Mouse (Mus musculus): Measurements from ENCODE around the gene Prpf38b.
"Not testable (repeated sequence)": the region's sequence is repeated elsewhere in the genome, so short reads cannot be mapped to it uniquely, and the experiment has no call there.

Prpf38b gene

DNA sequence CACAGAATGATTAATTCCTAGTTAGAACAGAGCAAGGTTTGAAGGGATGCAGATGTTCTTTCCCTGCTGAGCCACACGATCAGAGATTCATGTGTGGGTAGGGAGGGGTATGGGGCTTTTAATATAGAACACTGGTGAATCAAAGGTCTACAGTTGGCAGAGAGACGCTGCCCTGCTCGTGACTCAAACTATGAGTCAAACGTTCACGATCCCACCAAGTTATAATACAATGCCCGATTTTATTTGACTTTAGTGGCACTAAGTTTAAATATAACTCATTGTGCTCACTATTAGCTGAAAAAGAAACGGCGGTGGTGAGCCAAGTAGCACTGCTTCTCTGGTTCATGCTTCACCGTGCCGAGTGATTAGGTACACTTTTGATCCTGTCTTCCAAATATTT is 48.4 kb downstream of the Prpf38b start:
- intact Hi-C loops (cut with DNase I), result no loop called here

DNA sequence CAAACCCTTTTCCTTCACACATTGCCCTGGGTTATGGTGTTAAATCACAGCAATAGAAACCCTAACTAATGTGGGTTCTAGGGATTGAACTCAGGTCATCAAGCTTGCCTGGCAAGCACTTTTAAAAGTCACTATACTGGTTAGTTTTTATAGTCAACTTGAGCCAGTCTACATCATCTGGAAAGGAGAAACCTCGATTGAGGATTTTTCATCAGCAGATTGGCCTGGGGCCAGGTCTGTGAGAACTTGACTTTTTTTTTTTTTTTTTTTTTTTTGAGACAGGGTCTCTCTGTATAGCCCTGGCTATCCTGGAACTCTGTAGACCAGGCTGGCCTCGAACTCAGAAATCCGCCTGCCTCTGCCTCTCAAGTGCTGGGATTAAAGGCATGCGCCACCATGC is 49.2 kb downstream of the Prpf38b start:
- intact Hi-C loops (cut with DNase I), result not testable (repeated sequence)

GRCm38 (mm10) chr3:108860786-108861185 is 50.7 kb downstream of the Prpf38b start:
- intact Hi-C loops (cut with DNase I), result no loop called here

GRCm38 (mm10) chr3:108858231-108858770 is 53.2 kb downstream of the Prpf38b start:
- intact Hi-C loops (cut with DNase I), result no loop called here

DNA sequence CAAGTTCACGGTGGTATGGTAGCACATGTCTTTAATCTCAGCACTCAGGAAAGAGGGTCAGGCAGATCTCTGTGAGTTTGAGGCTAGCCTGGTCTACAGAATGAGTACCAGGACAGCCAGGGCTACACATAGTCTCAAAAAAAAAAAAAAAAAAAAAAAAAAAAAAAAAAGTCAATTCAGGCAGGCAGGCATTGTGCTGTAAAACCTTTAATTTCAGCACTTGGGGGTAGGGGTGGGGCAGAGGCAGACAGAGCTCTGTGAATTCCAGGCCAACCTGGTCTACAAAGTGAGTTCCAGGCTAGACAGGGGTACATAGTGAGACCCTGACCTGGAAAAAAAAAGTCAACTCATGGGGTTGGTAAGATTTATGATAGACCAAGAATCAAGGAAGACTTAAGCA is 53.8 kb downstream of the Prpf38b start:
- intact Hi-C loops (cut with DNase I), result no loop called here

- intact Hi-C loops (cut with DNase I), result no loop called here
These were observed 54.4 kb downstream of the Prpf38b start for GRCm38 (mm10) chr3:108857124-108857470.

DNA sequence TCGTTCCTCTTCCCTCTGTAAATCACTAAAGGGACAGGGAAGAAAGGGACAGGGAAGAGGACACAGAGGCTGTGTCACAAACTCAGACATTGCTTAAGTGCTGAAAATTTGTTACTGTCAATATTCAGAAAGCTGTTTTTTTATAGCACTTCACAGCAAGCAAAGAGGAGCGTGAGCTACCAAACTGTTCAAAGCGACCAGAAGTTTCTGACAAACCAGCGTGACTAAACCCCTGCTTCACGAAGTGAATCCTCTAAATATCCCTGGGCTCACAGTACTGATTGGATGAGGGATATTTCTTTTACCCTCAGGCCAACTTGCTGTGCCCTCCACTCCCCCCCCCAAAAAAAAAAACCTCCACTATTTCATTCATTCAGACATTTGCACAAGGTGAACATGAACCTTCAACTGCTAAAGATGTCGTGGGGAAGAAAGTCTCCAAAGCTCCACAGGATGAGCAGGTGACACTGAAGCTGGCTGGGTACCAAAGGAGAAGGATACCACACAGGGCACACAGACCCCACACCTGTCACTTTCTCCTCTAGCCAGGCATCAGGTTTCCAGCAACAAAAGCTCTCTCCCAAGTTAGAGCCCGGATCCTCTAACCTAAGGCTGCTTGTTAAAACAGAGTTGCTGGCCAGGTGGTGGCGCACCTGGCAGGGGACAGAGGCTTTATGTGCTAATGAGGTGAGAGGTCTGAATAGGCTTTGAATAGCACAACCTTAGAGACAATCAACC is 55.0 kb downstream of the Prpf38b start:
- intact Hi-C loops (cut with DNase I), result no loop called here

DNA sequence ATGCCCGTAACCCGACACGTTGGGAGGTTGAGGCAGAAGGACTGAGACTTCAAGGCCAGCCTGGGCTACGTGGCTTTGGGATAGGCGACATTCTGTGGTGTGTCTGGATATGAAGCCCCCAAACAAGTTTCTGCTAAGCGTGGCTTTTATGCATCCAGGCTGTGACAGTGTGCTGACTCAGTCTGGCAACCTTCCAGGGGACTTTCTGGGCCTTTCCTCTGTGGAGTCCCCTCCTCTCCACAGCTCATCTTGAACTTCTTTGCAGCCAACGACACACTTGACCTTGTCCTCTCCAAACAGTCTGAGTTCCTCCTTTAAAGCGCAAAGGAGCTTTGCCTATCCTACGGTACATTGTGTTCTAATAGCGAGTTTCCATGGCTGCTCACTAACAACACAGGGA is 55.7 kb downstream of the Prpf38b start:
- intact Hi-C loops (cut with DNase I), result no loop called here

DNA sequence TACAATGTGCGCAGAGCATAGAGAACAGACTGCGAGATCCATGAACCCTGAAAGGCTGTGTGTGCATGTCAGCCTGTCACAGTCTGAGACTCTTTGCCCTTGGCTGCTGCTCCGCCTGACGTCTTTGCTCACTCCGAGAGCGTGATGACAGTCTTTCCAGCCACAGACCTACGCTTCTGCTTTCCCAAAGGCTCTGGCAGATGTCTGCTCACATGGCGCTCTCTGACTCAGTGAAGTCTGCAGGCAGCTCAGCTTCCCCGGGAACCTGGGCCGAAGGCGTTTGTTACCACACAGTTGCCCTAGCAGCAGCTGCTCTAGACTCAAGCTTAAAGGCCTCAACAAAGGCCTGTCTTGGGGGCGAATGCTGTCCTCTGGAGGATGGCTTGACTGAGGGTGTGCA is 56.2 kb downstream of the Prpf38b start:
- intact Hi-C loops (cut with DNase I), result no loop called here

- intact Hi-C loops (cut with DNase I), result no loop called here
These were observed 58.3 kb downstream of the Prpf38b start for GRCm38 (mm10) chr3:108853266-108853665.
